Mouse (Mus musculus) Muller cell, postnatal 12 days (primary cell): ENCODE results near the gene Ccm2l.

Source experiments
- DNase-seq: peaks from one replicate; pipeline ENCODE4 v3.0.0-alpha.2; 2015; ENCODE audit errors: inconsistent ontology term

The Ccm2l gene

DNA sequence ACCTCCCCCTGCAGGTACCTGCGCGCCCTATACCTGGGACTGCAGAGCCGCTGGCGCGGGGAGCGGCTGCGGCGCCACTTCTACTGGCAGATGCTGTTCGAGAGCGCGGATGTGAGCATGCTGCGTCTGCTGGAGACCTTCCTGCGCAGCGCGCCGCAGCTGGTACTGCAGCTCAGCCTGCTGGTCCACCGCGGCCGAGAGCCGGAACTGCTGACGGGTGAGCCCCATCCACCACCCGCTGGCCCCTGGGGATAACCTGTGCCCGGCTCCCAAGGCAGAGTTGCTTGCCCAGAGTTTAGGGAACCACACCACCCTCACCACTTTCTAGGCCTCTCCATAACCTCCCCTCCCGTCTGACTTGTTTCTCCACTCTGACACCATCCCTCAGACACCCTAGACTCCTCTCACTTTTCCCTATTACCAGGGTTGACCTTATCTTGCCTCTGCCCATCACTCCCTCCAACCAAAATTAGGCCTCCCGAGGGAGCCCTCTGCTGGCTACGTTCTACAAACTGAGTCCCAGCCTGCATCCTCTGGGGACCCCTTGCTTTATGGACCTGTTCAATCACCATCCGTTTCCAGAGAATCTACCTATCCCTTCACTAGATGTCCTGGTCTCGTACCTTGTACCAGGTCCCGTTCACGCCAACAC lies 12.9 kb upstream of the Ccm2l start:
- peak; percentile 2 for DNase-seq

DNA sequence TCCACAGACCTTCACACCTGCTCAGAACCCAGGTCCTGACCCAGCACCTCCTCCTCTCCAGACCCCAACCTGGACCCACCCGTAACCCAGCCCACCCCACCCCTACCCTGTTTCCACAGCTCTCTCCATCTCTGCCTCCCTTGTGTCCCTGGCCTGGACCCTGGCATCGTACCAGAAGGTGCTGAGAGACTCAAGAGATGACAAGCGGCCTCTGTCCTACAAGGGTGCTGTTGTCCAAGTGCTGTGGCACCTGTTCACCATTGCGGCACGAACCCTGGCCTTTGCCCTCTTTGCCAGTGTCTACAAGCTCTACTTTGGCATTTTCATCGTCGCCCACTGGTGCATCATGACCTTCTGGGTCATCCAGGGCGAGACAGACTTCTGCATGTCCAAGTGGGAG lies 11.9 kb upstream of the Ccm2l start:
- no peak for DNase-seq

DNA sequence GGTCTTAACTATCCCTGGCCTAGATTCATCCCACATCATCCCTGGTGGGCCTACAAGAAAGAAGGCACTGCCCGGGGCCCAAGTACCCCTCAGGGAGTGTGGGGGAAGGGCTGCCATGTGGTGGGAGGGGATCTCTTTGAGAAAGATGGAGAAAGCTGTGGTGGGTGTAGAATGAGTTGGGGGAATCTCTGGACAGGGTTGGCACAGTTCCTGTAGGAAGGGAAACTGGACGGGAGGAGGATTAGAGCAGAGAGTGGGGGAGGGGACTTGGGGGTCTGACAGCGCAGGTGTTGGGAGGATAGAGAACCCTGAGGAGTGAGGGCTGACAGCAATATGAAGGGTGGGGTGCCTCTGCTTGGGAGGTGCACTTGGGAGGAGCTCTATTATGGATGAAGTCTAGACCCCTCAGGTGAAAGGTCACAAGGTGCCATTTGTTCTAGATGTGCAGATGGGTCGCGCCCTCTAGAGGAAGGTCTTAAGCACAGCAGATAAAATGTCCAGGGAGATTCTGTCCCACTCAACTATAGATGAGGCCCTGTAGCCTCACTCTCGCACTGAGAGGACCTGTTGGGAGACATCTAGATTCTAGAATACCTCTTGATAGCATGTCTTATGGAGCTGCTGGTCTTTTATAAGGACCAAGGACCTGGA lies 10.4 kb upstream of the Ccm2l start:
- no peak for DNase-seq

DNA sequence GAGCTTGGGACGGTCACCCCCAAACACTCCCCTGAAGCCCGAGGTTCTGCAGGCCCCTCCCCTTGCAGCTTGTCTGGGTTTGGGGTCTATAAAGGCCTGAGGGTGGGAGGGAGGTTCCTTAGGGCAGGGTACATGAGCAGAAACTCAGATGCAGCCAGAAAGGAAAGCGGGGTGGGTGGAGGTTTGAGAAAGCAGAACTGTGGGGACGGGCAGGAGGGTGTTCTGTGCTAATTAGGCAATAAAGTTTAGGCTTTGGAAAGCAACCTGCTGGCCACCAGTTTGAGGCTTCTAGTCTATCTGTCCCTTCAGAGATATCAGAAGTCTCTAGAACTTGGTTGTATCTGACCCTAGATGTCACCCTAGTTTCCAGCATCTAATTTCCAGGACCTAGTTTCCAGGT lies 7.4 kb upstream of the Ccm2l start:
- no peak for DNase-seq

DNA sequence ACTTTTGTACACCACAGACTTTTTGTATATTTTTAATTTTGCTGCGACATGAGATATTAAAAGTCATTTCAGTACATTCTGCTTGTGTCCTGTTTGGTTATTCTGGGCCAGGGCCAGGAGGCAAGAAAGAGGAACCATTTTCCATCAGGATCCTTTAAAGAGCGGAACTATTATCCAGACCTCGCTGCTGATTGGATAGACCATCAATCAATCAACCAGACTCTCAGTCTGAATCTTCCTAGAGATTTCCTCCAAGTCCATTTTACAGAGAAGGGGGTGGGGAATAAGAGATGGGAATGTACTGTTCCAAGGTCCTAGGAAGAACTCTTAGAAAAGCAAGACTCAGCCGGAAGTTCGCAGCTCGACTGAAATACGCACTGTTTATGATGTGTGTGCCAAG lies 5.5 kb upstream of the Ccm2l start:
- DNase-seq = no peak

DNA sequence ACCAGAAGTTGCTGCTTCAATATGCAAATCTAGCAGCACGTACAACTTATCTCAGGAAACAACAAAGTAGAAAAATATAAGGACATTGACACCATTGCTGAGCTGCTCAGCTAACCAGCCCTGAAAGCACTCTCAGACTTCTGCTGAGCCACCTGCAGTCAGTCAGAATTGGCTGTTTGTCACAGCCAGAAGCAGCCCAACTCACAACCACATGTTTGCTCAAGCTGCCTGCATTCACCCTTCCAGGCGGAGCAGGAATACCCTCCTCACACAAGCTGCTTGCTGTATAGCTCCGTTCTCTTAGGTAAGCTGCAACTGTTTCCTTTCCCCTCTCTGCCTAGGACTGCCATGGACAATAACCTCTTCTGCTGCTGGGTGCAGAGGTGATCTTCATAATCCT lies 2.4 kb upstream of the Ccm2l start:
- DNase-seq = no peak

DNA sequence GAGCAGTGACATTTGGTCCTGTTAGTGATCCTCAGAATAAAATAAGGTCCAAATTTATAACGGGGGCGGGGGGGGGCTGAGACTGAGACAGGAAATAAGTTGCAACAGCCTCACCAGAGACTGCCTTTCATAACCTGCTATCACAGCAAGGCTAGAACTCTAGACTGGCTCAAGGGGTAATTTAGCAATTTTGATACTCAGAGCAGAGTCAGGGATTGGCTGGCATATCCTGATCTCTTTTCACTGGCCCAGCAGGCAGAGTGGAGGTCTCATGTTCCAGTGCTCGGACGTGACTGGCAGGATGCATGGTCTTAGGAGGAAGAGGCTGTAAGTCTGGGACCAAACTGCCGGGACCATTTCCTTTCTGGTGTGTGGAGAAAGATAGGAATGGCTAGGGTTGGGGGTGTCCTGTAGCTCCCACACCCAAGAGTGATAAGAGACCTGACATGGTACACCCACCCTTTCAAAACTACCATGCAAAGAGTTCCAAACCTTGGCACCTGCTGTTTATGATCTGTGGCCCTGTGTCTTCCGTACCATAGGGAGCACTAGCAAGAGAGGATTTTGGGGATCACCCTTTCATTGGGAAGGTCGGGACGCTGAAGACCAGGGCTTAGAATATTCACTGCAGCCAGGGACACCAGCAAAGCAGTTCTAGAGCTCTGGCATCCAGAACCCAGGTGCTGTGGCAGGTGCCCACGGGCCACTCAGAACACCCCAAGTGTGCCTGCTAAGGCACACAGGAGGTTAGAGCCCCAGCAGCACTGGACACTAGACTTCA lies 1.4 kb upstream of the Ccm2l start:
- DNase-seq = no peak

DNA sequence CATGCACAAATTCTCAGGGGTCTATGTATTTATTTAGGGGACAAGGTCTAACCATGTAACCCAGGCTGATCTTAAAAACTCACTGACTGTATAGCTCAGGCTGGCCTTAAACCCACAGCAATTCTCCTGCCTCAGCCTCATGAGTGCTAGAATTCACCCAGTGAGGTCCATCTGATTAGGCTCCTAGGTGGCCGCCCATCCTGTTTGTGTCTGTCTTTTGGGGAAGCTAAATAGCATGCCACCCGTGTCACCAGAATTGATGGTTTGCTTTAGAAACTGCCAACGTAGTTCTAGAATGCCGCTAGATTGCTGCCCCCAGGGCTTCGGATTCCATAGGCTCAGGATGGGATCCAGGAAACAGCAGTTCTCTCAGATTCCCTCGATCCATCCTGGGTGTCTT lies 1.2 kb downstream of the Ccm2l start:
- no peak for DNase-seq

DNA sequence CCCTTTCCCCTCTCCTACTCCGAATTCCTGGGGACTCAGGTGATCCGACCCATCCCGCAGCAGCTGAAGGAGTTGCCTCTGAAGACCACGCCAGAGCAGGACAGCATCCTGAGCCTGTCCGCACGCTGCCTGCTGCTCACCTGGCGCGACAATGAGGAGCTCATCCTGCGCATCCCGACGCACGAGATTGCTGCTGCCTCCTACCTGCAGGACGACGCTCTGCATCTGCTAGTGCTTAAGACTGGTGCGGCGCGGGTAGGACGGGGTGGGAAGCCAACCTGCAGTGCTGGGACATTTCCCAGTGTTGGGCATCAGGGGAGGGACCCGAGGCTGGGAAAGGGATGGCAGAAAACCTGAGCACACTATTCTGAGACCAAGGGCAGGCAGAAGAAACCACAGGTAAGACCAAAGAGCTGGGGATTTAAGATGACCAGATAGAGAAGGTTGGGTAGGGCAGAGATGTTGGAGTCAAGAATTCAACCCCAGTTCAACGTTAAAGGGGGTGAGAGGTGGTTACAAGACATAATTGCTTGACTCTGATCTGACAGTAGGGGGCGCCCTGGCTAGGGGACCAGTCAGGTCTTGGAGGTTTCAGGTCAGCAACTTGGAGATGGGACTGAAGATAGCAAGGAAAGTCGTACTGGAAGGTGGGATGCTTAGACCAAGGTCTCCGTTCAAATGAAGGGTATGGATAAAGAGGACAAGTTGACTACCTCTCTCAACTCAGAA lies 5.2 kb downstream of the Ccm2l start:
- no peak for DNase-seq

DNA sequence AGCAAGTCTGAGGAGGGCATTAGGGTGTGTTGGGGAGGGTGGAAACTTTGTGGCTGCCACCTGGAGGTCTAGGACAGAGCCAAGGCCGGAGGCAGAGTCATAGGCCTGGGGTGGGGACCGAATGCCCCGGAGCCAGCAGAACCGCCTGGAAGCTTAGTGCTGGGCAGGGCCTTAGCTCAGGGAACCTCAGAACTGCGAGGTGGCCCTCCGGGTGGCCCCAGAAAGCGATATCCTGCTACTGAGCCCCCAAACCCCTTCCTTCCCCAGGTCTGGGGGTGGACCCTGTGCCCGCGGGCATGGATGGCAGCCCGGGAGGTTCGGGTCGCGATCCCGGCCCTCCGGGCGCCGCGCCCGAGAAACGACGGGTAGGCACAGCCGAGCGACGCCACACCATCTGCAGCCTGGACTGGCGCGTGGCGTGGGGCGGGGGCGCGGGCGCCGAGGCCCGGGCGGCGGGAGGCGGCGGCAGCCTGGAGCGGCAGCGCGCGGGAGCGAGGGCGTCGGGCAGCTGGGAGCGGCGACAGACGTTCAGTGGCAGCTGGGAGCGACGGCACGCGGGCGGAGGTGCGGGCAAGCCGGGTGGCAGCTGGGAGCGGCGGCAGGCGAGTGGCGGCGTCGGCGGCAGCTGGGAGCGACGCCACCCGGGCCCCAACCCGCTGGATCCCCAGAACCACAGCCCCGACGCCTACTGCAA lies 5.9 kb downstream of the Ccm2l start:
- DNase-seq = peak; percentile 31

DNA sequence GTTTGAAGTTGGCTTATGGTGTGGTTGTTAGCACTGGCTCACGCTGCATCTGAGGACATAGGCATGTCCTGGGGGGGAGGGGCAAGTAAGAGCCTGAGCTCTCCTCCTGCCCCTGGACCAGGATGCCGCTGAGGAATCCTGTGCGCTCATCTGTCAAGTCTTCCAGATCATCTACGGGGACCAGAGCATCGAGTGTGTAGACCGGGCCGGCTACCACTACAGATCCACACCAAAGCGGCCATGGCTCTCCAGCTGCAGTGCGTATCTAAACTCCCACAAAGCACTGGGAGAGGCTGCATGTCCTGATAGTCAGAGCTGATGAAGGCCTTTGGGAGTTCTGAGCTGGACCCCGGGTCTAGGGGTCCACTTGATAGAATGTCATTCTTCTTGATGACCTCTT lies 8.9 kb downstream of the Ccm2l start:
- no peak for DNase-seq

DNA sequence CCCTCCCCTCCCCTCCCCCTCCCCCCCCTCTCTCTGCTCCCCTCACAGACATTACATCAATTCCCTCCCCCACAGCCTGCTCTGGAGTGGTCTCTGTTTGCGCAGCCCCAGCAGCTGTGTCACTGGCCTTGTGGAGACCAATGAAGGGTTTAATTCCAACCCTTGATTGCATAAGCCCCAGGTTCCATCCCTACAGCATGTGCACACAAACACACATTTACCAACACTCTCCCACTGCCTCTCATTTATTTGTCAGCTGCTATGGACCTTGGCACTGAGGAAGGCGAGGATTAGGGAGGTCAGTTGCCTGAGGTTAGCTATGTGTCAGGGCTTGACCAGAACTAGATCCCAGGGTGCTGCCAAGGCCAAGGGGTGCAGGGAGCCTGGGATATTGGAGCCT lies 10.2 kb downstream of the Ccm2l start:
- DNase-seq = no peak

DNA sequence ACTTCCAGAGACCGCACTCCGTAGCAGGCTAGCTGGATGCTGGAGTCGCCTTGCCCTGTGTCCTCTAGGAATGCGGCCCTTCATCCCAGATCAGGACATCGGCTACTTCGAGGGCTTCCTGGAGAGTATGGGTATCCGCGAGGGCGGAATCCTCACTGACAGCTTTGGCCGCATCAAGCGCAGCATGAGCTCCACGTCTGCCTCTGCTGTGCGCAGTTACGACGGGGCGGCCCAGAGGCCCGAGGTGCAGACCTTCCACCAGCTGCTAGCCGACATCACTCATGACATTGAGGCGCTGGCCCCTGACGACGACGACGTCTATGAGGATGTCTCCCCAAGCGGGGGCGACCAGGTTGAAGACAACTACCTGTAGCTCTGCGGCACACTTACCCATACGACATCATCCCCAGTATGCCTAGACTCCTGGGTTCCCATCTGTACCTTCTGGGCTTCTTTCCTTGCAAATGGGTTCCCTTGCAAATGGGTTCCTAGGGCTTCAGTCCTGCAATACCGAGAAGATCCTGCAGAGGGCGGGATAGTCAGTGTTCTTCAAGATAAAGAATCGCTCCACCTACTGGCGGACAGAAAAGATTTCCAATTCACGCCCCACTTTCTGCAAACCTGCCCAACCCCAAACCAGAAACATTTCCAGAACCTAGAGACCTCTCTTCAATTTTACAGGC lies 15.2 kb downstream of the Ccm2l start:
- peak; percentile 52 for DNase-seq

DNA sequence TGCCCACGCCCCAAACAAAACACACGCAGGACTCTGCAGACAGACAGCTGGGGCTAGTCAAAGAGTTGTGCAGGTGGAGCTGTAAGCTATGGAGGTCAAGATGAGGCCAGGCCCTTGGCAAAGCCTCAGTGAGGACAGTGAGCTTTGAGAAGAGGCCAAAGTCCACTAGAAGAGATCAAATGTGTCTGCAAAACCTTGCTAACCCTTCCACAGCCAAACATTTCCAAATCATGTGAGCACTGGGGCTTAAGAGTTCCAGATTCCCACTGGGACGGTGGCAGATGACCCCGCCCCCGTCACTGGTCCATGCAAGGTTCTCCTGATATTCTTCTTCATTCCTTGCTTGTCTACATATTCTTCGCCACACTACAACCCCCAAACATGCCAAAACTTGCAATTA lies 16.1 kb downstream of the Ccm2l start:
- DNase-seq = no peak

DNA sequence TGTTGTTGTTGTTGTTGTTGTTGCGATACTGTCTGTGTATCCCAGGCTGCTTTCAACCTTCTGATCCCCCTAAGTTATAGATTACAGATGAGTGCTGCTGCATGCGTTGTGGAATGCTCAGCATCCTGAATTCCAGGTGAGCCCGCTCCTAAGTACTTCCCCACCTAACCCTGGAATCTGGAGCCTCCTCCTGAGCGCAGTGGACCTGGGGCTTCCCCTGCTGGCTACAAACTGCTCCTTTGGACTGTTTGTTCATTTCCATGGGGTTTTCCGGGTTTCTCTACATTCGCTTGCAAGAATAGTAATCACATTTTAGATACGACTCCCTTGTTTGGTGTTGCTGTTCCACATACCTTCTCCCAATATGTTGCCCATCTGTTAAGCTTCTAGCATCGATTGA lies 17.5 kb downstream of the Ccm2l start:
- no peak for DNase-seq

DNA sequence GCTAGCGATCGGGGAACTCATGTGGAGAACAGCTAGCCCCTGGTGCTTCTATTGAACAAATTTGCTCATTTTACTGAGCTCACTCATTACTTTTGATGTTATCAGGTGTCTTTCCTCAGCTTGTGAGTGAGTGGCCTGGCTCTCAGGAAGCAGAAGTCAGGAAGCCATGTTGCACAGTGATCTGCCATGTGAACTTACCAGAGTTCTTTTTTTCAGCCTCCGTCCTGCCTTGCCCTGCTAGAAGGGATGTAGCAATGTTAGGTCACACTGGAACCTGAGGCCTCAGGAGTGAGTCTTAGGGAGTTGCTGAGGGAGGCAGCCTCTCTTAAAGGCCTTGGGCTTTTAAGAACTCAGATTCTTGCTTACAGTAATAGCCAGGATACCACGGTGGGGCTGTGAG lies 18.1 kb downstream of the Ccm2l start:
- DNase-seq = no peak

DNA sequence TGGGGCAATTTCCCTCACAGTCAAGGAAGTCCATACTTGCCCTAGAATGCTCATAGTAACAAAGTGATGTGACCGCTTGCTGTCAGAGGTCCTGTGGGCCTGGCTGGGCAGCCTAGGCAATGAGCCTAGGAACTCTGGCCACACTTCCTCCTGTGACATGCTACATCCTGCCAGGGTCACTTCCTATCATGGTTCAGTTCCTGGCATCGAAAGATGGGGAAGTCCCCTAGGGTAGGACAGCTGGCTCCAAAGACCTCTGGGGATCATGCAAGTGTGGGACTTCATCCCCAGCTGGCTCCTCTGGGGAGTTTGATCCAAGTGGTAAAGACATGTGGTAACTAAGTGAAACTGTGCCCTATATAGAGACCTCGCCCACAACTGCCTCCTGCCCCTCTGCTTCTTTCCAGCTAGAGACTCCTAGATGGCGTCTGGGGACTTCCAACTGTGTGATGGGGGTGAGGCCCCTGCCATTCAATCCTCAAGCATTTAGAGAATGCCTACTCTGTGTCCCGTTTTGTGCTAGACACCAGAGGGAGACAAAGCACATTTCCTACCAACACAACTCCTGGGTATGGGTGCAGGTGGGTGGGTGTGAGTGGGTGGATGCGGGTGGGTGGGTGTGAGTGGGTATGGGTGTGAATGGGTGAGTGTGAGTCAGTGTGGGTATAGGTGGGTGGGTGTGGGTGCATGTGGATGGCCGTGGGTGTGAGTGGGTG lies 18.7 kb downstream of the Ccm2l start:
- DNase-seq = no peak

DNA sequence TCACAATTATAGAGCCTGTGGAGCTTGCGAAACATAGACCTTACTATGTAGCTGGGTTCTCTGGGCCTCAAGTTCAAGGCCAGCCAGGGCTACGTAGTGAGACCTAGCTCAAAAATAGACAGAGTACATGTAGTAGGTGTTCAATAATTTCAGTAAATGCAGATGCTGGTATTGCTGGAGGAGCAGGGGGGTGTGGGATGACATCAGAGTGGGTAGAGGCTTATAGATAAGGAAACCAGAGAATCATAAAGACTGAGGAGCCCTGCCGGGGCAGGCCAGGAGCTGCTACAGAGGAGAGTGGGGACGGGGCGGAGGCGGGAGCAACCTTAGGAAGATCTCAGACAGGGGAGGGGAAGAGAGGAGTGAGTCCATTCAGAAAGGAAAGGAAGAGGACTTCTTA lies 19.8 kb downstream of the Ccm2l start:
- DNase-seq = no peak

DNA sequence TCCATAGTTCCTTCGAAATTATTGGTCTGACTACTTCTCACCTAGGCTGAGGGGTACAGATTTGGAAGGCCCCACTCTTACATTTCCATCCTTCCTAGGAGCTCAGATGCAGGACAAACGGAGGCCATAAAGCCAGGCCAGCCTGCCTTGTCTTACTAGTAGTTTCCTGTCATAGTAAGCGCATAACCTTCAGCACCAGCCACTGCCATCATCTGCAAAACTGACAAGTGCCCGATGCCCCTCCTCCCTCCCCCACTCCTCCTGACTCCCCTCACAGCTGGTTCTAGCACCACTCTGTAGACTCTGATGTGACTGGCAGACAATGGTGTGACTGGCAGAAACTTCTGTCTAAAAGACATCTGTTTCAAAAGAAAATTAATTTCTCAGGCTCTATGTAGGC lies 20.4 kb downstream of the Ccm2l start:
- no peak for DNase-seq

DNA sequence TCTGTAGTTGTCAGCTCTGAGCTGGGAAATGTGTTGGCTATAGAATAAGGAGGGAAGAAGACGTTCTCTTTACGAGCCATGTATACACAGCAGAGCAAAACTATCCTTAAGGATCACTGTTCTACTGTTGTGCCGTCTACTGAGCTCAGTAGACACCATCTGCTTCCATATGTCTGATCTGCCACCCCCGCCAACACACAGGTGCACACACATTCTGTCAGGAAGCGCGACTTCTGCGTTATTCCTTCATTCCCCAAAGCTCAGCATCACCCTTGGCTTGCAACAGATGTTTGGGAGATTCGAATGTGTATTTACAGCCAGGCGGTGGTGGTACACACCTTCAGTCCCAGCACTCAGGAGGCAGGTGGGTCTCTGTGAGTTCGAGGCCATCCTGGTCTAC lies 21.3 kb downstream of the Ccm2l start:
- no peak for DNase-seq

DNA sequence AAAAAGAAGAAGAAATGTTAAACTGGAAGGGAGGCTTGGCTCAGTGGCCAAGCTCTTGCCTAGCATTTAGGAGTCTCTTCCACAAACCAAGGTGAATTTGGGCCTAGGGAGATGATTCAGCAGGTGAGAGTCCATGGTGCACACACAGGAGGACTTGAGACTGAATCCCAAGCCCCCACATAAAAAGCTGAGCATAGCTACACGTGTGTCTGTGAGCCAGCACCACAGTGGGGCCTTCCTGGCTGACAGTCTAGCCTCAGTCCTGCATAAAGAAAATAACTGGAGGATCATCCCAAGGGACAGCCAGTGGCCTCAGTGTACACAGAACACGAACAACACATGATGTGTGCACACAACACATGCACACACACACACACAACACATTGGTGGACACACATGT lies 23.6 kb downstream of the Ccm2l start:
- DNase-seq = no peak
